Mouse (Mus musculus) testis, adult 2 months (tissue): ENCODE results near the gene Ankrd34b.

Experiments
- CTCF ChIP-seq: fragments of 200-500 bp; IDR thresholded peaks from 2 replicates; pipeline ENCODE4 v1.5.1; 2012; ENCODE audit warnings: low read depth, mild to moderate bottlenecking, inconsistent platforms, low read length, moderate library complexity; ENCODE audit not compliant: control insufficient read depth, insufficient read depth, insufficient replicate concordance
- POLR2A ChIP-seq: fragments of 200-500 bp; IDR thresholded peaks from 2 replicates; pipeline ENCODE4 v1.6.1; 2012; ENCODE audit warnings: low read depth, mild to moderate bottlenecking, inconsistent platforms, low read length, moderate library complexity; ENCODE audit not compliant: control insufficient read depth

DNA sequence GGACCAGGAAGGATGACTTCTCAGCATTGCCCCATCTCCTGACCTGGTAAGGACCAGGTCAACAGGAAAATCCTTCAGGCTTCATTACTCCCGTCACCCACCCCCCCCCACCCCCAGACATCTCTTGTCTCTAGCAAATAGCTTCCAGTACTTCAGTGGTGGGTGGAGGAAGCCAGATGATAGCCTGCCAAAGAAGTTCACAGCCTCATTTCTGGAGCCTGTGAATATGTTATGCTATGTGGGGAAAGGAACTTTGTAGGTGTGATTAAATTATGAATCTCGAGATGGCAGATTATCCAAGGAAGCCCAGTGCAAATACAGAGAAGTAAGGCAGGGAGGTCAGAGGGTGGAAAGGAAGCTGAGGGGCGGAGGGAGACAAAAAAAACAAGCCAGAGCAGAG, 2.0 kb upstream of the Ankrd34b start:
- TF ChIP-seq CTCF (no peak), POLR2A (no peak)
